9 mouse cellular contexts compared by ENCODE assay signal in the genomic region with DNA sequence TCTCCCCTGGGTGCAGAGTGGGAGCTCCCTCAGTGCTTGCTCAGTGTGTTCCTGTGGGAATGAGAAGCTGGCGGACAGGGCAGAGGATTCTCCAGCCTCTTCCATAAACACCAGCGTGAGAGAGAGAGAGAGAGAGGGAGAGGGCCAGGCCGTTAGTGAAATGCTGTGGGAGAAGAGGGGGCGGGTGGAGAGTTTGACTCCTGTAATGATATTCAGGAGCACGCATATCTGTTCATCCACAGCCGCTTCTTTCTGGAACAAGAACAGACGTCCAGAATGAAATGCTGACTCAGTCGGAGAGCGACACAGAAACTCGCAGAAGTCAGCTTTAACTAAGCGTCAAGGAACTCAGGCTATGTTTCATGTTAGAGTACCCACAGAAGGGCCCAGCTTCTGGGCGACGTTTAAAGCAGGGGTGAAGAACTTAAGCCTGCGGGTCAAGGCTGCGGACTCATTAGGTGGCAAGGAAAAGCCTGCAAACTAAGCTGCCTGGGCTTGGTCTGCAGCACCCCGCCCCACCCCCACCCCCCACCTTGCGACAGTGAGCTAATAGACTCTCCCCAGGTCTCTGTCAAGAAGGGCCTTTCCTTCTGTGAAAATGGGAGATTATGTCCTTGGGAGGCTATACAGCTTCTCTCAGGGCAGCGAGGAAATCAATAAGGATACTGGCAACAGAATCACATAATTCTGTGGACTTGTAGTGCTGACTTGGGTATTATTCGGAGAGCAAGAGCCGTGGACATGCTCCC.
DNase-seq lines count a peak whose midpoint lies in the region; ATAC-seq and TF ChIP-seq lines count a peak whose summit lies in the region.
"Had no signal": no experiment of that assay in that cellular context is flagged by ENCODE, and none has a peak within 500 bp of the region (broad histone marks: within the 10 kb centered on the region; RNA-seq: fewer than 3 reads in every experiment).

No protein-coding gene starts in this region.

- WGBS in kidney, embryonic 14.5 days: 42% methylated on average over 20 of the region's 20 CpGs
- 32% methylated on average over 20 of the region's 20 CpGs for whole genome bisulfite sequencing in midbrain, embryonic 15.5 days

- H3K27ac ChIP-seq in gastrocnemius, adult 2 months: no peak overlapping the region
- H3K27ac ChIP-seq in kidney, embryonic 14.5 days (ENCODE audit: low read depth, low read length): no peak overlapping the region
- H3K27ac ChIP-seq in midbrain, embryonic 15.5 days: no peak overlapping the region

- no peak for ATAC-seq in kidney, embryonic 14.5 days (ENCODE audit: low FRiP score, low TSS enrichment)
- peak; percentile 71 for ATAC-seq in midbrain, embryonic 15.5 days (replicated peaks)

- no peak for DNase-seq in gastrocnemius, adult 2 months
- no peak for DNase-seq in gastrocnemius, postnatal 25 days
- peak; percentile 4 for DNase-seq in kidney, postnatal 14 days
- peak; percentile 6 for DNase-seq in ZHBTc4 (ENCODE audit: low read depth, low spot score)
- DNase-seq in adrenal gland, adult (ENCODE audit: inconsistent age in 2 of 2, low spot score in 1 of 2): no peak
- DNase-seq in adrenal gland, postnatal 4 days (ENCODE audit: low spot score in 2 of 2): no peak
- DNase-seq: cerebellum, adult 9-10 months had no signal

- H3K4me1 ChIP-seq in kidney, embryonic 14.5 days (ENCODE audit: control insufficient read depth, insufficient read depth, low read length): no peaks in the 10 kb centered on the region
- 0 out of 2 replicates have a peak, but pooled peaks cover 4% of the 10 kb centered on the region for H3K4me1 ChIP-seq in midbrain, embryonic 15.5 days

- intact Hi-C loops in gastrocnemius, adult 2 months (cut with DNase I): no loop called here

- H3K36me3 ChIP-seq in kidney, embryonic 14.5 days (ENCODE audit: control insufficient read depth, insufficient read depth, low read length): no peaks in the 10 kb centered on the region
- H3K36me3 ChIP-seq in midbrain, embryonic 15.5 days (replicated peaks): no peaks in the 10 kb centered on the region

- no peak for TF ChIP-seq CTCF in gastrocnemius, adult 2 months (IDR thresholded peaks at IDR 0.05)

- H3K9me3 ChIP-seq in kidney, embryonic 14.5 days (ENCODE audit: control insufficient read depth, low read length): no peaks in the 10 kb centered on the region
- no peaks in the 10 kb centered on the region for H3K9me3 ChIP-seq in midbrain, embryonic 15.5 days

- H3K4me3 ChIP-seq in gastrocnemius, adult 2 months: peak overlapping the region; percentile 26; the same call in 1 of the 2 replicates
- no peak overlapping the region for H3K4me3 ChIP-seq in kidney, embryonic 14.5 days (ENCODE audit: low read length)
- H3K4me3 ChIP-seq in midbrain, embryonic 15.5 days: no peak overlapping the region

- no peaks in the 10 kb centered on the region for H3K27me3 ChIP-seq in kidney, embryonic 14.5 days (ENCODE audit: control insufficient read depth, insufficient read depth, low read length)
- H3K27me3 ChIP-seq in midbrain, embryonic 15.5 days (replicated peaks): no peaks in the 10 kb centered on the region

- H3K9ac ChIP-seq in kidney, embryonic 14.5 days (ENCODE audit: low read depth, low read length): no peak overlapping the region
- H3K9ac ChIP-seq in midbrain, embryonic 15.5 days: no peak overlapping the region

- no peak overlapping the region for H3K4me2 ChIP-seq in kidney, embryonic 14.5 days (replicated peaks; ENCODE audit: low read depth, low read length)
- H3K4me2 ChIP-seq in midbrain, embryonic 15.5 days: peak overlapping the region; percentile 34

Comparison
In these comparisons a context has a peak if more than half of its experiments do, and no peak if none do; other contexts are left out.
1. DNase-seq: peak in kidney, postnatal 14 days (single experiment) and ZHBTc4 (single experiment); none in gastrocnemius, adult 2 months (single experiment), gastrocnemius, postnatal 25 days (single experiment), adrenal gland, adult (0 of 2) and adrenal gland, postnatal 4 days (0 of 2).